Mouse (Mus musculus) E14TG2a.4 (cell line): Measurements from ENCODE around the gene Lce3e.

Experiments
- H3K27me3 ChIP-seq: 2 replicates; pipeline ENCODE4 v1.6.1; 2014; ENCODE audit warnings: low read length, control low read depth; ENCODE audit not compliant: insufficient read depth
- H3K36me3 ChIP-seq: 2 replicates; pipeline ENCODE4 v1.6.1; 2014; ENCODE audit warnings: low read length, control low read depth; ENCODE audit not compliant: insufficient read depth
- H3K4me1 ChIP-seq: replicated peaks from 2 replicates; pipeline ENCODE4 v1.6.1; 2014; ENCODE audit warnings: low read depth, low read length, control low read depth
- H3K4me3 ChIP-seq: replicated peaks from 2 replicates; pipeline ENCODE4 v1.5.1; 2014; ENCODE audit warnings: mild to moderate bottlenecking, low read length
- H3K9me3 ChIP-seq: 2 replicates; pipeline ENCODE4 v1.6.1; 2014; ENCODE audit warnings: low read length, control low read depth
- CTCF ChIP-seq: conservative IDR thresholded peaks from 2 replicates; pipeline ENCODE4 v1.5.1; 2014; ENCODE audit warnings: low read length
- NANOG ChIP-seq: IDR thresholded peaks from 2 replicates; pipeline ENCODE4 v1.6.1; 2014; ENCODE audit warnings: borderline replicate concordance, low read length, mixed read lengths
- POU5F1 ChIP-seq: IDR thresholded peaks from 2 replicates; pipeline ENCODE4 v1.6.1; 2014; ENCODE audit warnings: low read length, borderline replicate concordance

Gene Lce3e

DNA sequence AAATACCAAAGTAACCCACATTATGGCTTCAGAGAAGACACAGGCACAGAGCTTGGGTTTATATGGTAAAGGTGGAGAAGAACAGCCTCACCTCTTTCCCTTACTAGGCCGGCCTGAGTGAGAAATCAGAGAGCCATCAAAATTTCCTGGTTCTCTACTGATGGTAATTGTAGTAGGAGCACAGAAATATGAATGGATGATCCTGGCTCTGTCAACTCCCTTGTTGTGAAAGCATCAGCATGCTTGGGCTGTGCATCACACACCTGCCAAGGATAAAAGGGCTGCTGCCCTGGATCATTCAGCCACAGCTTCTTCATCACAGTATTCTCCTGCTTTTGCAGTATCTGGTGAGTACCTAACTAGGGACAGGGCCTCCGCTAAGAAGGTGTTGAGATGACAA lies at the start of gene Lce3e:
TSS of gene Lce3e (plus strand) at position 301 of the 400 bp plus-strand sequence.
- no peaks in the 10 kb centered on the region for H3K36me3 ChIP-seq
- no peak within 1 kb of the TSS for H3K4me3 ChIP-seq
- TF ChIP-seq CTCF: no peak
- no peak for TF ChIP-seq NANOG
- TF ChIP-seq POU5F1: no peak
- no peaks in the 10 kb centered on the region for H3K4me1 ChIP-seq
- H3K27me3 ChIP-seq: no peaks in the 10 kb centered on the region
- H3K9me3 ChIP-seq: peaks cover 10% of the 10 kb centered on the region; the same call in 1 of the 2 replicates

DNA sequence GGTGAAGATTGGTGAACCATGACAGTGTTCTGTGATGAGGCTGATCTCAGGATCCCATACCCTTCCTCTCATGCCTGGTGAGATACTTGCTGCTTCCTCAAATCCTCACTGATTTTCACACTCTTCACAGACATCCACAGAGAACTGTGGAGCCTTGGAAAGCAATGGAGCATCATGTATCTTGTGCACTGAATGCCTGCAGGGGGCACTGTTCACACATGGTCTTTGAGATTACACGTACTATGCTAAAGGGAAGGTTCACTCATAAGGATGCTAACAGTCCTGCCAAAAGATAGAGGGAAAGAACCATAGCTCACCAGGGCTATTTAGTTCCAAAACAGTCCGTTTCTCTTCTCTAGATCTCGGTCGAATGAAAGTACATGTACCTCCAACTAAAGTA lies 46.5 kb upstream of the Lce3e start:
- Histone ChIP-seq H3K4me1 (0 out of 2 replicates have a peak, but pooled peaks cover 8% of the 10 kb centered on the region), H3K27me3 (no peaks in the 10 kb centered on the region), H3K4me3 (no peak overlapping the region), H3K36me3 (no peaks in the 10 kb centered on the region), H3K9me3 (no peaks in the 10 kb centered on the region)
- TF ChIP-seq CTCF: peak; percentile 56
- no peak for TF ChIP-seq NANOG
- no peak for TF ChIP-seq POU5F1

DNA sequence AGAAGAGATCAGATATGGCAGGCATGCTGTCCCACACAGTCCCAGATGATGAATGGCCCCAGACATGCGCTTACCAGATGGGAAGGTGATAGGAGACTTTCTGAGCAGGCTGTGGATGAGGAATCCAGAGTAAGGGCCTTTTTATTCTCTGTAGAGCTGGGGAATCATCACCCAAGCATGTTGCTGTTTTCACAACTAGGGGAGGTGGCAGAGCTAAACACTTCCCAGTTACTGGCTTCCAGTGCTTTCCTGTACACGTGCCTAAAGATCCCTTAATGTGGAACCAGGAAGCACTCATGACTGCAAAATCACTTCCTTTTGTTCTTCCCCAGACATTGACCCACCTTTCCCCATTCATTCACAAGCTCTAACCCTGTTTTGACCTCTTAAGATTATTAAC lies 40.7 kb upstream of the Lce3e start, which contains the start of gene Lce3a:
TSS of gene Lce3a (minus strand) at position 101 of the 400 bp plus-strand sequence.
- Histone ChIP-seq H3K9me3 (no peaks in the 10 kb centered on the region), H3K27me3 (no peaks in the 10 kb centered on the region), H3K4me1 (no peaks in the 10 kb centered on the region), H3K4me3 (no peak within 1 kb of the TSS), H3K36me3 (no peaks in the 10 kb centered on the region)
- TF ChIP-seq POU5F1 (no peak), CTCF (no peak), NANOG (no peak)

DNA sequence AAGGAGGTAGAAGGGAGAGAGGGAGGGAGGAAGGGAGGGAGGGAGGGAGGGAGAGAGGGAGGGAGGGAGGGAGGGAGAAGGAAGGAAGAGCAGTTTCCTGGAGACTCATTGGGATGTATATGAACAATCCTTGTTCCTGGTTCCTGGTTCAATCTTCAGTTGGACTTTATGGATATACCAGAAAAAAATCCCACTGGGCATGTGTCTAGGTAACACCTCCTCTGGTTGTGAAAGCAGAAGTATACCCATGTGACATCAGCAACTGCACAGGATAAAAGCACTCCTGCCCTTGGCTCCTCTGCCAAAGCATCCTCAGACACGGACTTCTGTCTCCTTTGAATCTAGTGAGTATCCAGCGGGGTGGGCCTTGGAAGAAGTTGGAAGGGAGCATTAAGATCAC lies 34.2 kb upstream of the Lce3e start, which contains the start of gene Lce3b:
TSS of gene Lce3b (plus strand) at position 301 of the 400 bp plus-strand sequence.
- H3K27me3 ChIP-seq: no peaks in the 10 kb centered on the region
- no peaks in the 10 kb centered on the region for H3K9me3 ChIP-seq
- peaks cover 2% of the 10 kb centered on the region; the same call in 1 of the 2 replicates for H3K4me1 ChIP-seq
- H3K4me3 ChIP-seq: no peak within 1 kb of the TSS
- no peak for TF ChIP-seq POU5F1
- no peak for TF ChIP-seq NANOG
- TF ChIP-seq CTCF: no peak
- H3K36me3 ChIP-seq: no peaks in the 10 kb centered on the region

DNA sequence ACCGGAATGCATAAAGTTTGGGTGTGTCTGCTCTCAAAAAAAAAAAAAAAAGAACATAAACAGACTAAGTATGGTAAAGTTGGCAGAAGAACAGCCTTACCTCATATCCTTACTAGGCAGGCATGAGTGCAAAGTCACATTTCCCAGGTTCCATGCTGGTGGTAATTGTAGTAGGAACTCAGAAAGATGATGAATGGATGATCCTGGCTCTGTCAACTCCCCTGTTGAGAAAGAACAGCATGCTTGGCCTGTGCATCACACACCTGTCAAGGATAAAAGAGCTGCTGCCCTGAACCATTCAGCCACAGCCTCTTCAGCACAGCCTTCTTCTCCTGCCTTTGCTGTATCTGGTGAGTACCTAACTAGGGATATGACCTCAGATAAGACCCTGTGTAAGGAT lies 22.7 kb upstream of the Lce3e start, which contains the start of gene Lce3c:
TSS of gene Lce3c (plus strand) at position 301 of the 400 bp plus-strand sequence.
- Histone ChIP-seq H3K27me3 (no peaks in the 10 kb centered on the region), H3K9me3 (no peaks in the 10 kb centered on the region), H3K36me3 (no peaks in the 10 kb centered on the region), H3K4me1 (no peaks in the 10 kb centered on the region), H3K4me3 (no peak within 1 kb of the TSS)
- TF ChIP-seq NANOG (no peak), CTCF (no peak), POU5F1 (no peak)

DNA sequence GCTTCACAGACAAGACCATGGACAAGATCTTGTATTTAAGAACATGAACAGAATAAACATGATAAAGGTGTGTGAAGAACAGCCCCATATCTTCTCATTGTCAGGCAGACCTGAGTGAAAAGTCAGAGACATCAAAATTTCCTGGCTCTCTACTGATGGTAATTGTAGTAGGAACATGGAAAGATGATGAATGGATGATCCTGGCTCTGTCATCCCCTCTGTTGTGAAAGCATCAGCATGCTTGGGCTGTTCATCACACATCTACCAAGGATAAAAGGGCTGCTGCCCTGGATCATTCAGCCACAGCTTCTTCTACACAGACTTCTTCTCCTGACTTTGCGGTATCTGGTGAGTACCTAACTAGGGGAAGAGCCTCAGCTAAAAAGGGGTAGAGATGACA lies 9.8 kb upstream of the Lce3e start, which contains the start of gene Lce3d:
TSS of gene Lce3d (plus strand) at position 301 of the 400 bp plus-strand sequence.
- no peak for TF ChIP-seq CTCF
- no peak for TF ChIP-seq NANOG
- no peak for TF ChIP-seq POU5F1
- no peak within 1 kb of the TSS for H3K4me3 ChIP-seq
- H3K36me3 ChIP-seq: no peaks in the 10 kb centered on the region
- no peaks in the 10 kb centered on the region for H3K9me3 ChIP-seq
- no peaks in the 10 kb centered on the region for H3K27me3 ChIP-seq
- H3K4me1 ChIP-seq: no peaks in the 10 kb centered on the region

DNA sequence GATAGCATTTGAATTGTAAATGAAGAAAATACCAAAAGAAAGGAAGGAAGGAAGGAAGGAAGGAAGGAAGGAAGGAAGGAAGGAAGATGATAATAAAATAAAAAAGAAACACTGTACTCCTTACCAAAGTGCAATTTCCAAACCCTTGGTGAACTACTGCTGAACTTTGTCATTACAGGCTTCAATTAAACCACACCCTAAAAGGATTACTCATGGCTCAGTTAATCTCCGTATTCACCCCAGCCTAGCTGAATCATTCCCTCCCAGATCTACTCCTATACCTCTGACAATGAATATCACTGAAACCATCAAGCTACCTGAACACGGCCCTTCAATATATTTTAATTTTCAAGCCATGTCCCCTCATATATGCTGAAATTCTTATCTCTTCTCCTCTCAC lies 11.6 kb downstream of the Lce3e start:
- TF ChIP-seq POU5F1 (no peak), NANOG (no peak), CTCF (no peak)
- H3K4me1 ChIP-seq: no peaks in the 10 kb centered on the region
- H3K27me3 ChIP-seq: no peaks in the 10 kb centered on the region
- H3K36me3 ChIP-seq: no peaks in the 10 kb centered on the region
- H3K4me3 ChIP-seq: no peak overlapping the region
- no peaks in the 10 kb centered on the region for H3K9me3 ChIP-seq

DNA sequence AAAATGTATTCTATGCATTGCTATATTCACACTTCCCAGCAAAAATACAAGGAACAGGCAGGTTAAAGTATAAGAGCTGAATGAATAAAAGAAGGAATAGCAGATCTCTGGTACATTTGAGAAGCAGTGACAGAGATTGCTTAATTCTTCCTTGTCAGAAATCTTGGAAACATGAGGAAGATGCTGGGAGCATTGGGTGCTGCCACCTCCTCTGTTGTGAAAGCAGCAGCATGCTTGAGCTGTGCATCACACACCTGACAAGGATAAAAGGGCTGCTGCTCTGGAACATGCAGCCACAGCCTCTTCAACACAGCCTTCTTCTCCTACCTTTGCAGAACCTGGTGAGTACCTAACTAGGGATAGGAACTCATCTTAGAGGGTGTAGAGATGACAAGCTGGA lies 25.1 kb downstream of the Lce3e start, which contains the start of gene Lce3f:
TSS of gene Lce3f (plus strand) at position 301 of the 400 bp plus-strand sequence.
- Histone ChIP-seq H3K4me3 (no peak within 1 kb of the TSS), H3K9me3 (no peaks in the 10 kb centered on the region), H3K27me3 (peaks cover 5% of the 10 kb centered on the region; the same call in 1 of the 2 replicates), H3K4me1 (no peaks in the 10 kb centered on the region), H3K36me3 (no peaks in the 10 kb centered on the region)
- TF ChIP-seq CTCF (no peak), POU5F1 (no peak), NANOG (no peak)

DNA sequence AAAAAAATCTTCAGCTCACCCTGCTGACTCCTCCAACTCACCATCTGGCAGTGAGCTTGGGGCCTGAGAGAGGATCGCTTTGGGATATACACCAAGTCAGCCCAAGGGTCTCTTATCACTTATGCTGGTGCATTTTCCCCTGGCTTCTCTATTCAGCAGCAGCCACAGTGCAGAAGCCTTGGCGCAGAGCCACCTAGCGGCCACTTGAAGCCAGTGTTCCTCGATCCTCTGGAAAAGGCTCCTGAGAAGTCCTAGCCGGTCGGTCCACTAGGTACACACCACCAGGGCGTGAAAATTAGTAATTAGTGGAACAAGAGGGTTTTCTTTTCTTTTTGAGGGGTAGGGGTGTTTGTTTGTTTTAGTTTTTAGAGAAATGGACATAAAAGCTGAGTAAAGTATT lies 31.8 kb downstream of the Lce3e start:
- H3K4me3 ChIP-seq: no peak overlapping the region
- no peaks in the 10 kb centered on the region for H3K4me1 ChIP-seq
- no peaks in the 10 kb centered on the region for H3K36me3 ChIP-seq
- no peaks in the 10 kb centered on the region for H3K9me3 ChIP-seq
- H3K27me3 ChIP-seq: no peaks in the 10 kb centered on the region
- TF ChIP-seq CTCF (peak; percentile 85), POU5F1 (no peak), NANOG (no peak)
